Mouse (Mus musculus) thymus, adult 2 months (tissue): ENCODE results near the gene Cox10. TPM values are rescaled to one million over a fixed set of nuclear protein-coding genes. Genes with fewer than 3 reads are reported as not detected.

Experiments
- DNase-seq: peaks from one replicate; pipeline ENCODE4 v3.0.0; 2021
- H3K27ac ChIP-seq: fragments of 200-500 bp; 2 replicates; pipeline ENCODE4 v1.5.1; 2012; ENCODE audit warnings: low read length, control low read depth; ENCODE audit not compliant: control insufficient read depth, insufficient read depth
- H3K27me3 ChIP-seq: fragments of 200-500 bp; 2 replicates; pipeline ENCODE4 v1.6.1; 2012; ENCODE audit warnings: mild to moderate bottlenecking, low read length, moderate library complexity, mixed read lengths; ENCODE audit not compliant: control insufficient read depth, insufficient read depth
- H3K36me3 ChIP-seq: fragments of 200-500 bp; 2 replicates; pipeline ENCODE4 v1.6.1; 2012; ENCODE audit warnings: mild to moderate bottlenecking, low read length, moderate library complexity; ENCODE audit not compliant: control insufficient read depth, insufficient read depth
- H3K4me1 ChIP-seq: fragments of 200-500 bp; replicated peaks from 2 replicates; pipeline ENCODE4 v1.6.1; 2012; ENCODE audit warnings: low read length; ENCODE audit not compliant: control insufficient read depth, insufficient read depth
- H3K4me3 ChIP-seq: fragments of 200-500 bp; 2 replicates; pipeline ENCODE4 v1.5.1; 2012; ENCODE audit warnings: mild to moderate bottlenecking, low read length, control low read depth, moderate library complexity; ENCODE audit not compliant: control insufficient read depth, insufficient read depth
- CTCF ChIP-seq: fragments of 200-500 bp; IDR thresholded peaks from 2 replicates; pipeline ENCODE4 v1.5.1; 2012; ENCODE audit warnings: mild to moderate bottlenecking, control low read depth, low read length, moderate library complexity, borderline replicate concordance; ENCODE audit not compliant: control insufficient read depth, poor library complexity, insufficient read depth; ENCODE audit errors: extremely low read depth
- POLR2A ChIP-seq: fragments of 200-500 bp; IDR thresholded peaks from 2 replicates; pipeline ENCODE4 v1.6.1; 2012; ENCODE audit warnings: mild to moderate bottlenecking, low read length, control low read depth, moderate library complexity; ENCODE audit not compliant: control insufficient read depth, poor library complexity, insufficient read depth; ENCODE audit errors: extremely low read depth
- WGBS: fragments of 180-500 bp; shearing (Covaris S2); methylation state at CpG from one replicate; pipeline ENCODE4 v1.1.7; 2018; 5-methylcytosine and 5-hydroxymethylcytosine counted together
- polyA plus RNA-seq: library from polyadenylated mRNA; depleted of rRNA; stranded (reverse); fragments of >200 nt; gene quantifications from 2 replicates; pipeline ENCODE4 v1.2.3, GENCODE M21; 2012

The Cox10 gene
- polyA plus RNA-seq, 1 experiment: 20.2 TPM

DNA sequence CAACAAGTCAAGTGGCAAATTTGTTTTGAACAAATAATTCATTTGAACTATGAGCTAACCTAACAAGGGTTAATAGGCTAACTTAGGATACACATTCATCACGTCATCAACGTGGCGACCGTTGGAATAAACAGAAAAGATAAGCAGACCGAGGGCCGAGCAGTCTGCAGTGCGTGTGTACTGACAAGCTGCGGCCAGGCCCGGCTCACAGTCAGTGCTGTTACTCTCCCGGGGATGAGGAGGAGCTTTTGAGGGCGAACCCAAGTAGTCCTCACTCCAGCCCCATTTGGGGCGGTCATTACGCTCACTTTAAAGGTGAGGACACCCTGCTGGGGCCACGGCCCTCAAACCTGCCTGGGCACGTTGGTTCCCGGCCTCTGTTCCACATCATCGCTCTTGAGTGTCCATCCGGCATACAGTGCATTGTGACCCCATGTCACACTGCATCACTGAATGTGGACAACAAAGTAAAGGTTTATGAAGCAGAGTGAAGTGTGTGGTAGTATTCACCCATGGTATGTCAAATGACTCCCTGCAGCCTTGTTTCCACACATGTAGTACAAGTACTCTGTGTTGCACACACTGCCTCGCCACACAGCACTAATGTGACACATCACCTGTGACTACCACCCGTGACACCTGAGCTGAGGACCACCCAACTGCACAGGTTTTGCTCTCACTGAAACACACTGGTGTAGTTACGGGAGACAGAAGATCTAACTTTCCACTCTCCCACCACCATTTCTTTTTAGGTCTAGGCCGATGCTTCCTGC is 68.4 kb downstream of the Cox10 start:
- no peaks in the 10 kb centered on the region; the same call in 1 of the 2 replicates for H3K4me1 ChIP-seq
- H3K27me3 ChIP-seq: no peaks in the 10 kb centered on the region
- 93% methylated on average over 22 of the region's 22 CpGs for WGBS
- no peak overlapping the region for H3K27ac ChIP-seq
- H3K36me3 ChIP-seq: no peaks in the 10 kb centered on the region
- no peak for DNase-seq
- no peak overlapping the region for H3K4me3 ChIP-seq
- no peak for TF ChIP-seq CTCF
- no peak for TF ChIP-seq POLR2A

DNA sequence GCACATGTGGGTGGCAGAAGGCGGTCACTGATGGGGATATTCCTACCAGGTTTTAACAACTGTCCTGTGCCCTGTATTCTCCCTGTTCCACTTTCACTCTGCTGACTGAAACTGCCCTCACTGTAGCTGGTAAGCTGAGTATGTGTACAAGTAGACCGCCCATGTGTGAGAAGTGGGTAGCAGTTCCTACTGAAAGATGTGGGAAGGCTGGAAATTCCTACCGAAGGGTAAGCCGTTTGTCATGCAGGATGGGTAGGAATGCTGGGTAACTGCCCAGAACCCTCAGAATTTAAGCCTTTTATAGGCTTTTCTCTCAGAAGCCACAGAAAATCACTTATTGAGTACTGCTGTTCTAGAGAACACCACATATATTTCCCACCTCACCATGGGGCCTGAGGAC is 75.1 kb downstream of the Cox10 start:
- no peak for DNase-seq
- WGBS: 99% methylated on average over 4 of the region's 4 CpGs
- no peak for TF ChIP-seq POLR2A
- no peak for TF ChIP-seq CTCF
- no peaks in the 10 kb centered on the region for H3K27me3 ChIP-seq
- no peaks in the 10 kb centered on the region for H3K36me3 ChIP-seq
- H3K27ac ChIP-seq: no peak overlapping the region
- H3K4me1 ChIP-seq: no peaks in the 10 kb centered on the region
- no peak overlapping the region for H3K4me3 ChIP-seq

DNA sequence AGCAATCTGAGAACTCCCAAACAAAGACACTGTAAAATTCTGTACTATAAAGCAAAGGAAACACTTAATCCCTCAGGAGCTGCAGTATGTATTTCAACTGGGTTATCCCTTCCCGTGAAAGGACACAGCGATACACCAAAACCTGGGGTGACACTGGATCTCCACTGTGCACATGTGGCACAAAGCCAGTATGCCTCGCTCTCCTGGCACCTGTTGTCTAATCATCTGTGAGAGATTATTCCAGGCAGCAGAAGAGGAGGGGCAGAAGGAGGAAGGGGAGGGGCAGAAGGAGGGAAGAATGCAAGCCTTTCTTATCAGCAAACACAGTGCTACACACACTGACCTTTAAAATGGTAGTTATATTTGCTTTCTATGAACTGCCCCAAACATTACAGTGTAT is 75.8 kb downstream of the Cox10 start:
- no peak for TF ChIP-seq POLR2A
- TF ChIP-seq CTCF: no peak

DNA sequence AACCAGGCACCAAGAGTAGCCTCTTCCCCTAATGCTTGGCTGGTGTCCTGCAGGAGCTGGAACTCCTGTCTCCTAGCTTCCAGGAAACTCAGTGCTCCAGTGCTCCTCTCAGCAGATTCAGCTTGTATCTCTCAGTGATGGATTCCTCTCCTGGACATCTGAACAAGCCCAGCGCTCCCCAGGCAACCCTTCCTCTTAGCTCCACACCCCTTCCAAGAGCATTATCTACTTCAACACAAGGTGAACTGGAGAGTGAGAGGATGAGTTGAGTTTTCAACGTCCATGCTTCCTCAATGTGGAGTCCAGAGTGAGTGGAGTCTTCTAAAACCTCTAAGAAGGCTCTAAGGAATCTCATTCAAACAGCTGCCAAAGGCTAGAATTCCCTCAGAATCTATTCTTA is 76.6 kb downstream of the Cox10 start:
- DNase-seq: no peak
- Histone ChIP-seq H3K27me3 (no peaks in the 10 kb centered on the region), H3K4me1 (no peaks in the 10 kb centered on the region), H3K27ac (no peak overlapping the region), H3K36me3 (no peaks in the 10 kb centered on the region), H3K4me3 (no peak overlapping the region)
- WGBS: 95% methylated on average over 2 of the region's 2 CpGs
- TF ChIP-seq CTCF (no peak), POLR2A (no peak)

More for the DNA sequence above, 75.8 kb downstream of the Cox10 start:
- Histone ChIP-seq H3K4me3 (no peak overlapping the region), H3K36me3 (no peaks in the 10 kb centered on the region), H3K4me1 (no peaks in the 10 kb centered on the region), H3K27me3 (no peaks in the 10 kb centered on the region), H3K27ac (no peak overlapping the region)
- 89% methylated on average over 3 of the region's 3 CpGs for WGBS
- no peak for DNase-seq

DNA sequence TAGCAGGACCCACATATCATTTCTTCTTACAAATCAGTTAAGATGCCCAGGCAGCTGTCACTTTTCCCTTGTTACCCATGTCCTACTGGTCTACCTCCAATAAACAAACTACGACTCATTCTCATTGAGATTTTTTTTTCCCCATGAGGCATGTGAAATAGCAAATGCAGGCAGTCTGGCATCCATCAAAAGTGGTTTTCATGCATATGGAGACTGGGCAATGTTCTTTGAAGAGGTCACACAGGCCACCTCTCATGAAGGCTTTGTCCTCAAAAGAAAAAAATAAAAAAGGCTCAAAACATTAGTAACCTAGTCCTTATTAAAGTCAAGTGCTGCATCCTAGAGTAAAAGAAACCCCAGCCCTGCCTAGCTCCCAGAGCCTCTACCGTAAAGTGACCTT is 78.2 kb downstream of the Cox10 start:
- TF ChIP-seq POLR2A (no peak), CTCF (no peak)
- Histone ChIP-seq H3K4me3 (no peak overlapping the region), H3K27me3 (no peaks in the 10 kb centered on the region), H3K36me3 (no peaks in the 10 kb centered on the region), H3K27ac (no peak overlapping the region), H3K4me1 (no peaks in the 10 kb centered on the region)
- no peak for DNase-seq
- WGBS: 96% methylated on average over 2 of the region's 2 CpGs

DNA sequence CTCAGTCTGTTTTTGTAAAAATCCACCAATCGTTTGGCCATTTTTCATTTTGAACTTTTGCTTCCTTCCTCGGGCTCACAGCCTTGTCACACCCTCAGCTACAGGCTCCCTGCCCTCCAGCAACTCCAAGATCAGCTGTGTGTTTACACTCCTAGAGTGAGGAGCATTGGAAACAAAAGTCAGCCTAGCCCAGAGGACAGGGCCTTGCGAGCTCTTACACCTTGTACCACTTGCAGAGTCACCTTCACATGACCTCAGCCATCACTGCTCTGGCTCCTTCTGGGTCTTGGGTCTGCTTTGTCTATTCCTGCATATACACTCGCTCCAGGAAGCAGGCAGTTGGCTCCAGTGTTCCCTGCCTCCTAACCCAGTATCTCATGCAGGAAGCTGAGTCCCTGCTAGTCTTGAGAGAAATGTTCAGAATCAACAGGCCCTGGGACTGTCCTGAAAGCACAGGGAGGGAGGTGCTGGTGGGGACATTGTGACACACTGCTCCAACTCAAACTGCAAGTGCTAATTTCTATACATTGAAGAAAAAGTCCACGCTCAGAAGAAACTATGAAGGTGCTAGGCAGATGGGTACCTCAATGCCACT is 79.0 kb downstream of the Cox10 start:
- Histone ChIP-seq H3K4me3 (no peak overlapping the region), H3K27me3 (no peaks in the 10 kb centered on the region), H3K27ac (no peak overlapping the region), H3K36me3 (no peaks in the 10 kb centered on the region), H3K4me1 (no peaks in the 10 kb centered on the region)
- TF ChIP-seq CTCF (no peak), POLR2A (no peak)
- no peak for DNase-seq
- WGBS: 94% methylated on average over 5 of the region's 5 CpGs

DNA sequence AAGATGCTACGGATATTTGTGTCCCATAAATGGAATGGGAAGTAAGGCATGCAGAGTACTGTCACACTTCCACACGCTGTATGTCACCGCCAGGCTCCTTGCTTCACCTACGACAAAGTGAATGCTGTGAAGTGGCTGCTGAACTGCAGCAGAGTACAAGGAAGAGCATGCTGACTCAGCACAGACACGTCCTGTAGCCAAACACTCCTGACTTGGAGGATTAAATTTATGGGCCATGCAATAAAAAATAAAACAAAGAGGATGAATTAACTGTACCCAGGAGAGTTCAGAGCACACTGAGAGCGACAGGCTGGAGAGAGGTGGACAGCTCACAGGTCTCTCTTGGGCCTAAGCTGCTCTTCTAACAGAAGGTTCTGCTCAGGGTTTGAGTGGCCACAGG is 79.8 kb downstream of the Cox10 start:
- no peaks in the 10 kb centered on the region for H3K4me1 ChIP-seq
- WGBS: 90% methylated on average over 6 of the region's 6 CpGs
- H3K27ac ChIP-seq: no peak overlapping the region
- no peaks in the 10 kb centered on the region for H3K36me3 ChIP-seq
- no peak overlapping the region for H3K4me3 ChIP-seq
- TF ChIP-seq POLR2A (no peak), CTCF (no peak)
- H3K27me3 ChIP-seq: no peaks in the 10 kb centered on the region
- DNase-seq: no peak
